In the genomic region with DNA sequence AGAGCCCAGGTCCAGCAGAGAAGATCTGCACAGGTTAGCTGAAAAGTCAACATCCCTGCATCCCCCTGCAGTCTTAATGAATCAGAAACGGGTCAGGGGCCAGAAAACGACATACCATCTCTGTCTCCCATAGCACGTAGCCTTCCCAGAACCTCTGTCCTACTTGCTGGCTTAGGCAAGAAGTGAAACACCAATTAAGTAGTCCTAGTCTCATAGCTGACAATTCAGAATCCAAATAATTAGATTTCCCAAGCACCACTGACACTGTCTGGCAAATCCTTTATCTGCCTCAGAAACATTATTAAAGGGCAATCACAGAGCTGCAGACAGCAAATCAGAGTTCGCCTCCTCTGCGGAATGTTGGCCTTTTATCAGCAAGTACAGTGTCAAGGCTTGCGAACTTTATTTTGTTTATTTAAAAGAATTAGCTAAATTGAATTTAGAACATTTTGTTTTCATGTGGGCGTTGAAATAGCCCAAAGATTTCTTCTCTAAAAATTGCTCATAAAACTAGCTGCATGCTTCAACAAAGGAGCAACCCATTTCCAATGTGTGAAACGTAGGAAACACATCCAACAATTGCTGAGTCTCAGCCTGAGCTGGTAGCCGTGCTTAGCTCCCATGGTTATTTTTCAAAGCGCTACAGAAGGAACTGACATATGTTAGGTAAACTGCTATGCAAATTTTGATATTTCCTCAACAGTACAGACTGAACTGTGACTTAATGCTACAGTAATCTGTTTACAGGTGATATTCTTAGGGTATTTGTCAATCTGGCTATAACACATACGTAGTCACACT, we compare ENCODE assay signal across 15 mouse cellular contexts.
DNase-seq lines count a peak whose midpoint lies in the region; ATAC-seq lines count a peak whose summit lies in the region.
"Had no signal": no experiment of that assay in that cellular context is flagged by ENCODE, and none has a peak within 500 bp of the region (broad histone marks: within the 10 kb centered on the region; RNA-seq: fewer than 3 reads in every experiment).

No protein-coding gene starts in this region.

- 79% methylated on average over 11 of the region's 11 CpGs for WGBS in forebrain, embryonic 14.5 days
- 83% methylated on average over 11 of the region's 11 CpGs for WGBS in forebrain, embryonic 12.5 days
- 77% methylated on average over 11 of the region's 11 CpGs for WGBS in midbrain, embryonic 14.5 days
- WGBS in midbrain, embryonic 11.5 days, result 87% methylated on average over 11 of the region's 11 CpGs

- H3K9me3 ChIP-seq in forebrain, embryonic 14.5 days (replicated peaks; ENCODE audit: control insufficient read depth, low read length), result no peaks in the 10 kb centered on the region
- H3K9me3 ChIP-seq in forebrain, embryonic 12.5 days, result no peaks in the 10 kb centered on the region
- H3K9me3 ChIP-seq in midbrain, embryonic 14.5 days (ENCODE audit: control insufficient read depth, low read length), result no peaks in the 10 kb centered on the region
- no peaks in the 10 kb centered on the region for H3K9me3 ChIP-seq in midbrain, embryonic 11.5 days (ENCODE audit: control insufficient read depth, low read length)
- H3K9me3 ChIP-seq: embryonic facial prominence, embryonic 15.5 days; kidney, embryonic 15.5 days had no signal

- no peak overlapping the region for H3K4me2 ChIP-seq in forebrain, embryonic 14.5 days (ENCODE audit: low read length)
- no peak overlapping the region for H3K4me2 ChIP-seq in forebrain, embryonic 12.5 days
- no peak overlapping the region for H3K4me2 ChIP-seq in midbrain, embryonic 14.5 days (ENCODE audit: low read length)
- H3K4me2 ChIP-seq in midbrain, embryonic 11.5 days, result no peak overlapping the region
- H3K4me2 ChIP-seq: embryonic facial prominence, embryonic 15.5 days; kidney, embryonic 15.5 days had no signal

- no peaks in the 10 kb centered on the region for H3K36me3 ChIP-seq in forebrain, embryonic 14.5 days (ENCODE audit: control insufficient read depth, insufficient read depth, low read length)
- no peaks in the 10 kb centered on the region for H3K36me3 ChIP-seq in forebrain, embryonic 12.5 days (replicated peaks)
- H3K36me3 ChIP-seq in midbrain, embryonic 14.5 days (ENCODE audit: control insufficient read depth, insufficient read depth, low read length), result no peaks in the 10 kb centered on the region
- no peaks in the 10 kb centered on the region for H3K36me3 ChIP-seq in midbrain, embryonic 11.5 days (ENCODE audit: control insufficient read depth, insufficient read depth, low read length)
- H3K36me3 ChIP-seq: embryonic facial prominence, embryonic 15.5 days; kidney, embryonic 15.5 days had no signal

- DNase-seq in forebrain, embryonic 14.5 days (ENCODE audit: low spot score), result peak; percentile 41
- DNase-seq in kidney, postnatal 14 days, result peak; percentile 52
- no peak for DNase-seq in kidney, postnatal 25 days
- DNase-seq in midbrain, embryonic 14.5 days, result peak; percentile 23
- no peak for DNase-seq in midbrain, embryonic 11.5 days (ENCODE audit: low spot score, missing footprints)
- peak; percentile 24 for DNase-seq in layer of hippocampus, adult 9-10 months (ENCODE audit: low spot score)
- DNase-seq: cerebellum, adult 11-12 months; heart, adult 2 months; heart, postnatal 14 days; thymus, postnatal 25 days had no signal

- no peak overlapping the region for H3K4me3 ChIP-seq in forebrain, embryonic 14.5 days (ENCODE audit: low read depth, low read length)
- no peak overlapping the region for H3K4me3 ChIP-seq in forebrain, embryonic 12.5 days (replicated peaks)
- H3K4me3 ChIP-seq in midbrain, embryonic 14.5 days (replicated peaks; ENCODE audit: low read depth, low read length), result no peak overlapping the region
- H3K4me3 ChIP-seq in midbrain, embryonic 11.5 days (ENCODE audit: low read depth, low read length), result no peak overlapping the region
- H3K4me3 ChIP-seq: embryonic facial prominence, embryonic 15.5 days; heart, adult 2 months; kidney, embryonic 15.5 days had no signal

- no peak overlapping the region for H3K9ac ChIP-seq in forebrain, embryonic 14.5 days (ENCODE audit: low read length)
- no peak overlapping the region for H3K9ac ChIP-seq in forebrain, embryonic 12.5 days
- H3K9ac ChIP-seq in midbrain, embryonic 14.5 days (replicated peaks; ENCODE audit: low read length), result no peak overlapping the region
- no peak overlapping the region for H3K9ac ChIP-seq in midbrain, embryonic 11.5 days (ENCODE audit: low read length)
- H3K9ac ChIP-seq: embryonic facial prominence, embryonic 15.5 days; kidney, embryonic 15.5 days had no signal

- H3K4me1 ChIP-seq in forebrain, embryonic 14.5 days (ENCODE audit: control insufficient read depth, insufficient read depth, low read length), result no peaks in the 10 kb centered on the region
- H3K4me1 ChIP-seq in forebrain, embryonic 12.5 days, result no peaks in the 10 kb centered on the region; the same call in 1 of the 2 replicates
- no peaks in the 10 kb centered on the region for H3K4me1 ChIP-seq in midbrain, embryonic 14.5 days (ENCODE audit: control insufficient read depth, insufficient read depth, low read length)
- H3K4me1 ChIP-seq in midbrain, embryonic 11.5 days (ENCODE audit: control insufficient read depth, insufficient read depth, low read length), result no peaks in the 10 kb centered on the region
- H3K4me1 ChIP-seq: embryonic facial prominence, embryonic 15.5 days; kidney, embryonic 15.5 days had no signal

- ATAC-seq in forebrain, embryonic 14.5 days, result peak; percentile 42; the same call in 1 of the 2 replicates
- ATAC-seq in forebrain, embryonic 12.5 days (ENCODE audit: low FRiP score), result no peak
- no peak for ATAC-seq in midbrain, embryonic 14.5 days (ENCODE audit: low FRiP score, low TSS enrichment)
- no peak; the same call in 1 of the 2 replicates for ATAC-seq in midbrain, embryonic 11.5 days (ENCODE audit: low FRiP score)
- ATAC-seq in erythroid progenitor cell, adult 5-6 weeks (replicated peaks; ENCODE audit: low FRiP score, poor library complexity, severe bottlenecking), result no peak
- ATAC-seq: hindbrain, embryonic 16.5 days had no signal

- H3K27ac ChIP-seq in forebrain, embryonic 14.5 days (ENCODE audit: low read depth, low read length), result no peak overlapping the region
- H3K27ac ChIP-seq in forebrain, embryonic 12.5 days, result no peak overlapping the region
- no peak overlapping the region for H3K27ac ChIP-seq in midbrain, embryonic 14.5 days (replicated peaks; ENCODE audit: low read depth, low read length)
- H3K27ac ChIP-seq in midbrain, embryonic 11.5 days (ENCODE audit: low read depth, low read length), result no peak overlapping the region
- H3K27ac ChIP-seq: embryonic facial prominence, embryonic 15.5 days; heart, adult 2 months; kidney, embryonic 15.5 days had no signal

- no peaks in the 10 kb centered on the region for H3K27me3 ChIP-seq in forebrain, embryonic 14.5 days (replicated peaks; ENCODE audit: control insufficient read depth, insufficient read depth, low read length)
- no peaks in the 10 kb centered on the region for H3K27me3 ChIP-seq in forebrain, embryonic 12.5 days
- no peaks in the 10 kb centered on the region for H3K27me3 ChIP-seq in midbrain, embryonic 14.5 days (ENCODE audit: control insufficient read depth, insufficient read depth, low read length)
- H3K27me3 ChIP-seq in midbrain, embryonic 11.5 days (ENCODE audit: control insufficient read depth, insufficient read depth, low read length), result no peaks in the 10 kb centered on the region
- H3K27me3 ChIP-seq: embryonic facial prominence, embryonic 15.5 days; kidney, embryonic 15.5 days had no signal

Comparison
In these comparisons a context has a peak if more than half of its experiments do, and no peak if none do; other contexts are left out.
1. DNase-seq: peak in forebrain, embryonic 14.5 days (single experiment), kidney, postnatal 14 days (single experiment), midbrain, embryonic 14.5 days (single experiment) and layer of hippocampus, adult 9-10 months (single experiment); none in kidney, postnatal 25 days (0 of 2) and midbrain, embryonic 11.5 days (single experiment).